Mouse (Mus musculus) spleen, adult 2 months (tissue): ENCODE results near the gene Hsf5. TPM values are rescaled to one million over a fixed set of nuclear protein-coding genes. Genes with fewer than 3 reads are reported as not detected.

Experiments used
- DNase-seq, 2 experiments: peaks; one replicate each; pipeline versions ENCODE4 v3.0.0 to v3.0.0-alpha.2; 2012 to 2021; ENCODE audit warnings: low spot score in 2 of 2, low read depth in 1 of 2
- H3K27ac ChIP-seq: fragments of 200-500 bp; 2 replicates; pipeline ENCODE4 v1.5.1; 2012; ENCODE audit warnings: low read length, inconsistent platforms; ENCODE audit not compliant: insufficient read depth
- H3K27me3 ChIP-seq: fragments of 200-500 bp; 2 replicates; pipeline ENCODE4 v1.6.1; 2012; ENCODE audit warnings: mild to moderate bottlenecking, moderate library complexity, low read length, inconsistent platforms; ENCODE audit not compliant: control insufficient read depth, insufficient read depth
- H3K36me3 ChIP-seq: fragments of 200-500 bp; 2 replicates; pipeline ENCODE4 v1.6.1; 2012; ENCODE audit warnings: mild to moderate bottlenecking, low read length, inconsistent platforms; ENCODE audit not compliant: control insufficient read depth, insufficient read depth
- H3K4me1 ChIP-seq: fragments of 200-500 bp; 2 replicates; pipeline ENCODE4 v1.6.1; 2011; ENCODE audit warnings: inconsistent platforms; ENCODE audit not compliant: control insufficient read depth, insufficient read depth, insufficient read length
- H3K4me3 ChIP-seq: fragments of 200-500 bp; 2 replicates; pipeline ENCODE4 v1.5.1; 2011; ENCODE audit warnings: mild to moderate bottlenecking, inconsistent platforms; ENCODE audit not compliant: insufficient read depth, insufficient read length; ENCODE audit errors: extremely low read depth
- CTCF ChIP-seq: fragments of 200-500 bp; IDR thresholded peaks from 2 replicates; pipeline ENCODE4 v1.5.1; 2011; ENCODE audit warnings: mild to moderate bottlenecking, inconsistent platforms; ENCODE audit not compliant: insufficient read depth, insufficient read length, insufficient replicate concordance; ENCODE audit errors: extremely low read depth
- POLR2A ChIP-seq: fragments of 200-500 bp; IDR thresholded peaks from 2 replicates; pipeline ENCODE4 v1.6.1; 2011; ENCODE audit warnings: low read depth, low read length, inconsistent platforms
- WGBS: fragments of 180-500 bp; shearing (Covaris S2); methylation state at CpG from one replicate; pipeline ENCODE4 v1.1.7; 2018; 5-methylcytosine and 5-hydroxymethylcytosine counted together
- polyA plus RNA-seq: library from polyadenylated mRNA; depleted of rRNA; stranded (reverse); fragments of >200 nt; gene quantifications from 2 replicates; pipeline ENCODE4 v1.2.3, GENCODE M21; 2012

The Hsf5 gene
- polyA plus RNA-seq, 1 experiment: 0.01 TPM

GRCm38 (mm10) chr11:87613972-87614371 lies 3.0 kb upstream of the Hsf5 start:
- Histone ChIP-seq H3K27me3 (no peaks in the 10 kb centered on the region), H3K4me1 (no peaks in the 10 kb centered on the region), H3K4me3 (no peak overlapping the region), H3K27ac (no peak overlapping the region), H3K36me3 (peaks cover 60% of the 10 kb centered on the region)
- no peak for DNase-seq
- WGBS: 94% methylated on average over 7 of the region's 7 CpGs
- TF ChIP-seq CTCF (no peak), POLR2A (no peak)

- Histone ChIP-seq H3K36me3 (peaks cover 57% of the 10 kb centered on the region), H3K4me3 (no peak overlapping the region), H3K27ac (no peak overlapping the region), H3K27me3 (no peaks in the 10 kb centered on the region), H3K4me1 (no peaks in the 10 kb centered on the region)
- no peak for TF ChIP-seq POLR2A
- no peak for TF ChIP-seq CTCF
- DNase-seq: no peak
- WGBS: 90% methylated on average over 5 of the region's 5 CpGs
Observed at GRCm38 (mm10) chr11:87615551-87615950, 1.4 kb upstream of the Hsf5 start.

GRCm38 (mm10) chr11:87615952-87616351 lies 1.0 kb upstream of the Hsf5 start:
- H3K36me3 ChIP-seq: peaks cover 54% of the 10 kb centered on the region
- WGBS: 96% methylated on average over 2 of the region's 2 CpGs
- TF ChIP-seq POLR2A (no peak), CTCF (no peak)
- no peak overlapping the region for H3K4me3 ChIP-seq
- no peak for DNase-seq
- no peak overlapping the region for H3K27ac ChIP-seq
- no peaks in the 10 kb centered on the region for H3K27me3 ChIP-seq
- no peaks in the 10 kb centered on the region for H3K4me1 ChIP-seq

GRCm38 (mm10) chr11:87617606-87618005 lies 642 bp downstream of the Hsf5 start:
- no peak overlapping the region for H3K27ac ChIP-seq
- WGBS: 98% methylated on average over 32 of the region's 32 CpGs
- peaks cover 39% of the 10 kb centered on the region for H3K36me3 ChIP-seq
- no peak for DNase-seq
- TF ChIP-seq POLR2A (no peak), CTCF (no peak)
- H3K4me1 ChIP-seq: no peaks in the 10 kb centered on the region
- no peak overlapping the region for H3K4me3 ChIP-seq
- H3K27me3 ChIP-seq: no peaks in the 10 kb centered on the region

GRCm38 (mm10) chr11:87623160-87623559 lies 6.2 kb downstream of the Hsf5 start:
- no peaks in the 10 kb centered on the region for H3K27me3 ChIP-seq
- H3K4me3 ChIP-seq: no peak overlapping the region
- TF ChIP-seq POLR2A: no peak
- no peak for TF ChIP-seq CTCF
- H3K4me1 ChIP-seq: no peaks in the 10 kb centered on the region
- no peak for DNase-seq
- H3K27ac ChIP-seq: no peak overlapping the region
- H3K36me3 ChIP-seq: peaks cover 4% of the 10 kb centered on the region; the same call in 1 of the 2 replicates
- 92% methylated on average over 4 of the region's 4 CpGs for WGBS

- 12% methylated on average over 10 of the region's 10 CpGs for WGBS
- no peaks in the 10 kb centered on the region for H3K4me1 ChIP-seq
- H3K36me3 ChIP-seq: no peaks in the 10 kb centered on the region
- H3K27ac ChIP-seq: no peak overlapping the region
- no peak overlapping the region for H3K4me3 ChIP-seq
- TF ChIP-seq CTCF: peak; percentile 72; the same call in 1 of the 2 replicates
- TF ChIP-seq POLR2A: no peak
- peak; percentile 15 to 37 for DNase-seq
- H3K27me3 ChIP-seq: no peaks in the 10 kb centered on the region
Observed at GRCm38 (mm10) chr11:87629859-87630258, 12.9 kb downstream of the Hsf5 start.

DNA sequence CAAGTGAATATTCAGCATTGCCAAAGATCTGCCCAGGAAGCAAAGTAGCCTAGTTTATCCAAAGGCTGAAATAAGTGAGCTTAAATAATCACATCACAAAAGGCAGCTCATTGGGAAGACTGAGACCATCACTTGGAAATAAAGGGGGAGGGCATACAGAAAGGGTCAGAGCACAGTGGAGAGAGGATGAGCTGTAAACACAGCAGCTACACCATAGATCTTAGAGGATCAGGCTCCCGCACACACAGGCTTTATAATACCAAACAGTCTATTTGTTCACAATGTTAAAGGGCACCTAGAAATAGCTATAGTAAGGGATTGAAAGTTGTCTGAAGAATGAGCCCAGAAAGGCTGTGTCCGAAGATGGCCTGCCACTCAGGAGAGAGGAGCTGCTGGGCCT lies 21.8 kb downstream of the Hsf5 start:
- TF ChIP-seq CTCF: no peak
- WGBS: 46% methylated on average over 2 of the region's 2 CpGs
- peaks cover 5% of the 10 kb centered on the region for H3K4me1 ChIP-seq
- DNase-seq: no peak
- peak overlapping the region; percentile 61 for H3K4me3 ChIP-seq
- H3K27me3 ChIP-seq: no peaks in the 10 kb centered on the region
- 0 out of 2 replicates have a peak overlapping the region, but pooled peaks have one; percentile 47 for H3K27ac ChIP-seq
- no peaks in the 10 kb centered on the region for H3K36me3 ChIP-seq
